Mouse (Mus musculus) myocyte (in vitro differentiated cells): ENCODE data around the gene Smyd3.

Experiments used
- E2F4 ChIP-seq: IDR thresholded peaks from one replicate; pipeline ENCODE4 v1.6.1; 2011; ENCODE audit warnings: mild to moderate bottlenecking, control low read depth, moderate library complexity; ENCODE audit not compliant: insufficient read depth
- MAX ChIP-seq: IDR thresholded peaks from one replicate; pipeline ENCODE4 v1.6.1; 2011; ENCODE audit warnings: low read depth, mild to moderate bottlenecking, control low read depth
- MYOD1 ChIP-seq, 3 experiments: IDR thresholded peaks; one replicate each; pipeline ENCODE4 v1.6.1; 2011; ENCODE audit warnings: control low read depth in 2 of 3, low read depth in 2 of 3, mild to moderate bottlenecking in 2 of 3, moderate library complexity in 1 of 3; ENCODE audit not compliant: insufficient read length in 2 of 3, control insufficient read depth in 1 of 3
- MYOG ChIP-seq, 3 experiments: IDR thresholded peaks; one replicate each; pipeline ENCODE4 v1.6.1; 2011; ENCODE audit warnings: control low read depth in 2 of 3, low read depth in 2 of 3, mild to moderate bottlenecking in 2 of 3; ENCODE audit not compliant: insufficient read length in 2 of 3, control insufficient read depth in 1 of 3, insufficient read depth in 1 of 3
- POLR2A ChIP-seq: IDR thresholded peaks from one replicate; pipeline ENCODE4 v1.6.1; 2011; ENCODE audit warnings: low read depth, mild to moderate bottlenecking, control low read depth, moderate library complexity; ENCODE audit not compliant: insufficient read length
- POLR2AphosphoS2 ChIP-seq: IDR thresholded peaks from one replicate; pipeline ENCODE4 v1.6.1; 2011; ENCODE audit warnings: low read depth, control low read depth; ENCODE audit not compliant: insufficient read length
- REST ChIP-seq: IDR thresholded peaks from one replicate; pipeline ENCODE4 v1.6.1; 2011; ENCODE audit warnings: mild to moderate bottlenecking, control low read depth, moderate library complexity; ENCODE audit not compliant: insufficient read depth, insufficient read length
- SRF ChIP-seq: IDR thresholded peaks from one replicate; pipeline ENCODE4 v1.6.1; 2011; ENCODE audit warnings: low read depth; ENCODE audit not compliant: control insufficient read depth, insufficient read length
- TCF12 ChIP-seq: IDR thresholded peaks from one replicate; pipeline ENCODE4 v1.6.1; 2011; ENCODE audit warnings: mild to moderate bottlenecking, control low read depth; ENCODE audit not compliant: poor library complexity, insufficient read depth, severe bottlenecking
- TCF3 ChIP-seq: IDR thresholded peaks from one replicate; pipeline ENCODE4 v1.6.1; 2011; ENCODE audit warnings: low read depth, control low read depth; ENCODE audit not compliant: insufficient read length
- USF1 ChIP-seq: IDR thresholded peaks from one replicate; pipeline ENCODE4 v1.6.1; 2011; ENCODE audit warnings: low read depth, mild to moderate bottlenecking, control low read depth, moderate library complexity

- no peak for TF ChIP-seq MYOD1 (IDR thresholded peaks at IDR 0.05; ENCODE audit: control insufficient read depth in 1 of 3, insufficient read length in 2 of 3, low read depth in 2 of 3)
- TF ChIP-seq POLR2A, result no peak
- TF ChIP-seq USF1, result no peak
- TF ChIP-seq MAX, result no peak
- TF ChIP-seq POLR2AphosphoS2, result no peak
- TF ChIP-seq TCF12, result no peak
- TF ChIP-seq E2F4, result no peak
- no peak for TF ChIP-seq TCF3
- TF ChIP-seq REST, result no peak
- no peak for TF ChIP-seq SRF
- no peak for TF ChIP-seq MYOG (IDR thresholded peaks at IDR 0.05; ENCODE audit: control insufficient read depth in 1 of 3, insufficient read depth in 1 of 3, insufficient read length in 2 of 3, low read depth in 2 of 3)
These were observed 2.1 kb upstream of the Smyd3 start for GRCm38 (mm10) chr1:179519901-179520300.
